Mouse (Mus musculus) CH12.LX (cell line): Measurements from ENCODE around the gene Zswim4. TPM values are rescaled to one million over a fixed set of nuclear protein-coding genes. Genes with fewer than 3 reads are reported as not detected.
A peak's percentile ranks its signal among the peaks of the same experiment; 100 is the strongest.

ENCODE experiments used
- DNase-seq: peaks from one replicate; pipeline ENCODE4 v3.0.0-alpha.2; 2013; ENCODE audit errors: extremely low read depth
- H3K27ac ChIP-seq: 2 replicates; pipeline ENCODE4 v1.5.1; 2012; ENCODE audit warnings: low read depth, mild to moderate bottlenecking, control low read depth, moderate library complexity; ENCODE audit not compliant: insufficient read depth
- H3K27me3 ChIP-seq: replicated peaks from 2 replicates; pipeline ENCODE3; 2012; ENCODE audit warnings: inconsistent platforms
- H3K36me3 ChIP-seq, 2 experiments: replicated peaks in 1 of 2; 2 replicates each; pipeline versions ENCODE3 to v1.6.1; 2012; ENCODE audit warnings: inconsistent platforms in 1 of 2, low read length in 1 of 2, mild to moderate bottlenecking in 1 of 2, mixed read lengths in 1 of 2, moderate library complexity in 1 of 2; ENCODE audit not compliant: control insufficient read depth in 1 of 2, insufficient read depth in 1 of 2
- H3K4me1 ChIP-seq, 2 experiments: 2 replicates each; pipeline ENCODE4 v1.6.1; 2012; ENCODE audit warnings: inconsistent platforms in 1 of 2, moderate library complexity in 1 of 2; ENCODE audit not compliant: insufficient read depth in 2 of 2, control insufficient read depth in 1 of 2
- H3K4me2 ChIP-seq: 2 replicates; pipeline ENCODE4 v1.6.1; 2012; ENCODE audit warnings: low read depth, mild to moderate bottlenecking, control low read depth; ENCODE audit not compliant: poor library complexity, insufficient read depth, severe bottlenecking
- H3K4me3 ChIP-seq, 3 experiments: fragments of 150-350 bp in 1 of 3; sonication (generic) in 1 of 3; replicated peaks in 1 of 3; 2 replicates each; pipeline versions ENCODE3 to v1.5.1; 2011 to 2012; ENCODE audit warnings: low read depth in 2 of 3, low read length in 2 of 3, mild to moderate bottlenecking in 2 of 3, moderate library complexity in 2 of 3, control low read depth in 1 of 3, improper control_type of control experiment in 1 of 3, inconsistent platforms in 1 of 3, mixed read lengths in 1 of 3; ENCODE audit not compliant: poor library complexity in 1 of 3
- H3K79me2 ChIP-seq: replicated peaks from 2 replicates; pipeline ENCODE4 v1.6.1; 2012; ENCODE audit warnings: mild to moderate bottlenecking, moderate library complexity; ENCODE audit not compliant: control insufficient read depth, poor library complexity, insufficient read depth, severe bottlenecking; ENCODE audit errors: extremely low read depth
- H3K9ac ChIP-seq: 2 replicates; pipeline ENCODE4 v1.6.1; 2012; ENCODE audit warnings: low read depth, mild to moderate bottlenecking, control low read depth, moderate library complexity; ENCODE audit not compliant: insufficient read depth
- H3K9me3 ChIP-seq: replicated peaks from 2 replicates; pipeline ENCODE3; 2012; ENCODE audit warnings: low read length, inconsistent platforms, mixed read lengths
- BHLHE40 ChIP-seq: IDR thresholded peaks from 2 replicates; pipeline ENCODE4 v1.6.1; 2011; ENCODE audit warnings: mild to moderate bottlenecking, low read depth, low read length, improper control_type of control experiment
- CHD1 ChIP-seq: IDR thresholded peaks from 2 replicates; pipeline ENCODE4 v1.6.1; 2012; ENCODE audit warnings: low read depth, low read length, improper control_type of control experiment, inconsistent platforms
- CTCF ChIP-seq, 2 experiments: IDR thresholded peaks in 1 of 2; conservative IDR thresholded peaks in 1 of 2; 2 replicates each; pipeline ENCODE4 v1.5.1; 2011 to 2012; ENCODE audit warnings: low read depth in 2 of 2, low read length in 2 of 2, improper control_type of control experiment in 1 of 2, inconsistent platforms in 1 of 2, mild to moderate bottlenecking in 1 of 2, moderate library complexity in 1 of 2
- ELF1 ChIP-seq: IDR thresholded peaks from 2 replicates; pipeline ENCODE4 v1.6.1; 2014; ENCODE audit warnings: low read depth, mild to moderate bottlenecking, inconsistent platforms, low read length, improper control_type of control experiment
- ETS1 ChIP-seq: conservative IDR thresholded peaks from 2 replicates; pipeline ENCODE4 v1.6.1; 2012; ENCODE audit warnings: low read depth, mild to moderate bottlenecking, inconsistent platforms, low read length, improper control_type of control experiment, moderate library complexity
- KAT2A ChIP-seq: IDR thresholded peaks from 2 replicates; pipeline ENCODE4 v1.6.1; 2012; ENCODE audit warnings: low read length, improper control_type of control experiment, inconsistent platforms; ENCODE audit not compliant: insufficient replicate concordance
- MAZ ChIP-seq: IDR thresholded peaks from 2 replicates; pipeline ENCODE4 v1.6.1; 2012; ENCODE audit warnings: low read depth, mild to moderate bottlenecking, inconsistent platforms, low read length, improper control_type of control experiment, moderate library complexity
- NRF1 ChIP-seq: IDR thresholded peaks from 2 replicates; pipeline ENCODE4 v1.6.1; 2014; ENCODE audit warnings: low read depth, mild to moderate bottlenecking, inconsistent platforms, low read length, improper control_type of control experiment, moderate library complexity
- PAX5 ChIP-seq: IDR thresholded peaks from 2 replicates; pipeline ENCODE4 v1.6.1; 2012; ENCODE audit warnings: low read length, inconsistent platforms, mixed read lengths
- POLR2A ChIP-seq: IDR thresholded peaks from 2 replicates; pipeline ENCODE4 v1.6.1; 2011; ENCODE audit warnings: low read depth, mild to moderate bottlenecking, improper control_type of control experiment, low read length
- POLR2AphosphoS2 ChIP-seq: IDR thresholded peaks from 2 replicates; pipeline ENCODE4 v1.6.1; 2011; ENCODE audit warnings: low read depth, low read length, improper control_type of control experiment
- SIN3A ChIP-seq: IDR thresholded peaks from 2 replicates; pipeline ENCODE4 v1.6.1; 2012; ENCODE audit warnings: low read length, improper control_type of control experiment, inconsistent platforms
- SMC3 ChIP-seq: IDR thresholded peaks from 2 replicates; pipeline ENCODE4 v1.6.1; 2011; ENCODE audit warnings: low read depth, low read length, improper control_type of control experiment
- TCF12 ChIP-seq: IDR thresholded peaks from 2 replicates; pipeline ENCODE4 v1.6.1; 2014; ENCODE audit warnings: low read depth, mild to moderate bottlenecking, inconsistent platforms, low read length, improper control_type of control experiment
- UBTF ChIP-seq: IDR thresholded peaks from 2 replicates; pipeline ENCODE4 v1.6.1; 2012; ENCODE audit warnings: low read depth, mild to moderate bottlenecking, inconsistent platforms, low read length, improper control_type of control experiment, moderate library complexity
- USF1 ChIP-seq: IDR thresholded peaks from 2 replicates; pipeline ENCODE4 v1.6.1; 2014; ENCODE audit warnings: low read depth, mild to moderate bottlenecking, inconsistent platforms, low read length, improper control_type of control experiment
- dilution Hi-C: fragments of 300-500 bp; cut with MboI; formaldehyde crosslinking; loops from 2 replicates; pipeline ENCODE4 v1.14.3; 2020; ENCODE audit warnings: low sequenced_read_pairs; ENCODE audit not compliant: extremely low pct_unique_long_range_greater_than_20kb, extremely low pct_ligation_motif_present
- in situ Hi-C: fragments of 300-500 bp; cut with MboI; formaldehyde crosslinking; loops from 3 replicates; pipeline ENCODE4 v1.14.3; 2019; ENCODE audit warnings: low sequenced_read_pairs, low pct_ligation_motif_present, low pct_unique_long_range_greater_than_20kb, mixed read lengths
- polyA plus RNA-seq: library from polyadenylated mRNA; unstranded; fragments of >175 nt; gene quantifications from 2 replicates; pipeline ENCODE4 v1.2.1, GENCODE M21; 2012; ENCODE audit warnings: low read depth; ENCODE audit not compliant: insufficient read length
- total RNA-seq, 2 experiments: library from RNA; depleted of rRNA; stranded (reverse); fragments of 300-350 nt in 1 of 2; fragments of >200 nt in 1 of 2; gene quantifications; 2 replicates each; pipeline ENCODE4 v1.2.3; 2012 to 2014

Zswim4 gene
- total and polyA plus RNA-seq, 3 experiments: 4.9 to 9.7 (median 9.1) TPM

- TF ChIP-seq MAZ: no peak; the same call in 1 of the 2 replicates
- peak; percentile 49; the same call in 1 of the 2 replicates for TF ChIP-seq POLR2A
- no peak for TF ChIP-seq PAX5
- TF ChIP-seq CTCF (conservative IDR thresholded peaks at IDR 0.05 in 1 of 2, IDR thresholded peaks at IDR 0.05 in 1 of 2; ENCODE audit: low read depth in 2 of 2, low read length in 2 of 2): peak; percentile 81 to 95
- no peak for TF ChIP-seq KAT2A
- peak; percentile 27; the same call in 1 of the 2 replicates for TF ChIP-seq SIN3A
- TF ChIP-seq BHLHE40: no peak
- no peak for TF ChIP-seq NRF1
- peak; percentile 56; the same call in 1 of the 2 replicates for TF ChIP-seq ELF1
Observed at GRCm38 (mm10) chr8:84186547-84186946, 50.3 kb downstream of the Zswim4 start (continued).

- Histone ChIP-seq H3K4me2 (no peak within 1 kb of the TSS), H3K27me3 (no peaks in the 10 kb centered on the region)
- TF ChIP-seq SIN3A (no peak), ELF1 (no peak), SMC3 (no peak)
- TF ChIP-seq, all 38 proteins: peak for 0
- Histone ChIP-seq H3K79me2 (no peaks in the 10 kb centered on the region), H3K27ac (no peak within 1 kb of the TSS), H3K36me3 (no peaks in the 10 kb centered on the region), H3K9ac (no peak within 1 kb of the TSS), H3K9me3 (peaks cover 4% of the 10 kb centered on the region), H3K4me1 (peaks cover 3 to 11% of the 10 kb centered on the region in 2 experiments; a peak in 2 of 4 replicates), H3K4me3 (no peak within 1 kb of the TSS)
- in situ Hi-C loops: loop anchor here (10.0 kb wide), 1 partner anchor 90 kb away; the partner anchor contains the start of gene Ccdc130
- DNase-seq: no peak
- dilution Hi-C loops: no loop called here
Observed at GRCm38 (mm10) chr8:84185117-84185516, 51.7 kb downstream of the Zswim4 start, which contains the start of gene Nanos3. Nanos3 (minus strand) TSS chr8:84185217.

- no peak overlapping the region for H3K27ac ChIP-seq
- no peak overlapping the region for H3K4me2 ChIP-seq
- no peak for TF ChIP-seq TCF12
- no peak for TF ChIP-seq UBTF
- no peak for TF ChIP-seq POLR2AphosphoS2
- TF ChIP-seq CHD1: no peak
- no peak for TF ChIP-seq USF1
- no peak for TF ChIP-seq ETS1
- no peak overlapping the region for H3K9ac ChIP-seq
- dilution Hi-C loops: no loop called here
- H3K79me2 ChIP-seq: no peaks in the 10 kb centered on the region
- H3K4me3 ChIP-seq: no peak overlapping the region
- H3K4me1 ChIP-seq: peaks cover 3 to 11% of the 10 kb centered on the region in 2 experiments; a peak in 2 of 4 replicates
- H3K27me3 ChIP-seq: no peaks in the 10 kb centered on the region
- H3K36me3 ChIP-seq: no peaks in the 10 kb centered on the region
- in situ Hi-C loops: loop anchor here (10.0 kb wide), 1 partner anchor 90 kb away; the partner anchor contains the start of gene Ccdc130
- peaks cover 4% of the 10 kb centered on the region for H3K9me3 ChIP-seq
- no peak for DNase-seq
Observed at GRCm38 (mm10) chr8:84184085-84185043, 52.5 kb downstream of the Zswim4 start.
